In genomic region chr17:56973956-56974707, GRCm38 (mm10) we compare ENCODE assay signal across 1 mouse cellular context.
TF ChIP-seq lines count a peak whose summit lies in the region.

No protein-coding gene starts in this region.

TF ChIP-seq in ES-E14, 5 proteins besides CTCF, POLR2A, EP300 and RAD21:
- TF ChIP-seq MAFK (IDR thresholded peaks at IDR 0.05; ENCODE audit: insufficient read depth, low read depth, low read length) (no peak), HCFC1 (IDR thresholded peaks at IDR 0.05; ENCODE audit: borderline replicate concordance, insufficient read depth, low read length) (no peak), ZC3H11A (IDR thresholded peaks at IDR 0.05; ENCODE audit: borderline replicate concordance, low read depth, low read length) (no peak), ZNF384 (IDR thresholded peaks at IDR 0.05; ENCODE audit: low read depth, low read length) (no peak), CHD2 (IDR thresholded peaks at IDR 0.05; ENCODE audit: low read depth, low read length) (no peak)
